In genomic region chrX:73880194-73881035, GRCm38 (mm10) we compare ENCODE assay signal across 8 mouse cellular contexts. TPM values are rescaled to one million over a fixed set of nuclear protein-coding genes. Genes with fewer than 3 reads are reported as not detected.
DNase-seq lines count a peak whose midpoint lies in the region; ATAC-seq and TF ChIP-seq lines count a peak whose summit lies in the region.

No protein-coding gene starts in this region.

- peak; percentile 17 for DNase-seq in layer of hippocampus, adult 9-11 months
- no peak for DNase-seq in layer of hippocampus, adult 9-10 months (ENCODE audit: low spot score)
- peak; percentile 35 to 58 for DNase-seq in adrenal gland, postnatal 36 days
- peak; percentile 54 to 65 for DNase-seq in lung, adult 18-20 months
- DNase-seq in urinary bladder, postnatal 36 days (ENCODE audit: low spot score in 2 of 2), result peak; percentile 42 to 62

- no peaks in the 10 kb centered on the region for H3K9me3 ChIP-seq in intestine, embryonic 15.5 days
- no peaks in the 10 kb centered on the region for H3K9me3 ChIP-seq in neural tube, embryonic 12.5 days

- H3K9ac ChIP-seq in intestine, embryonic 15.5 days, result no peak overlapping the region
- peak overlapping the region; percentile 58 for H3K9ac ChIP-seq in neural tube, embryonic 12.5 days

- no peak for TF ChIP-seq CTCF in embryonic fibroblast, embryonic 13.5 days (IDR thresholded peaks at IDR 0.05; ENCODE audit: borderline replicate concordance, insufficient read depth, low read length)

- WGBS in intestine, embryonic 15.5 days, result 20% methylated on average over 25 of the region's 48 CpGs
- WGBS in neural tube, embryonic 12.5 days, result 23% methylated on average over 43 of the region's 48 CpGs

- H3K4me1 ChIP-seq in embryonic fibroblast, embryonic 13.5 days (ENCODE audit: control insufficient read depth, insufficient read depth, low read length), result no peaks in the 10 kb centered on the region
- H3K4me1 ChIP-seq in intestine, embryonic 15.5 days (replicated peaks), result 0 out of 2 replicates have a peak, but pooled peaks cover 4% of the 10 kb centered on the region
- H3K4me1 ChIP-seq in neural tube, embryonic 12.5 days, result no peaks in the 10 kb centered on the region

- no peaks in the 10 kb centered on the region for H3K36me3 ChIP-seq in intestine, embryonic 15.5 days
- no peaks in the 10 kb centered on the region for H3K36me3 ChIP-seq in neural tube, embryonic 12.5 days

- H3K4me3 ChIP-seq in embryonic fibroblast, embryonic 13.5 days (ENCODE audit: insufficient read depth, low read length), result peak overlapping the region; percentile 12
- peak overlapping the region; percentile 37 for H3K4me3 ChIP-seq in intestine, embryonic 15.5 days (replicated peaks)
- H3K4me3 ChIP-seq in neural tube, embryonic 12.5 days, result peak overlapping the region; percentile 38

- peak overlapping the region; percentile 80 for H3K4me2 ChIP-seq in intestine, embryonic 15.5 days (replicated peaks)
- H3K4me2 ChIP-seq in neural tube, embryonic 12.5 days (replicated peaks), result peak overlapping the region; percentile 61

- no peak overlapping the region for H3K27ac ChIP-seq in embryonic fibroblast, embryonic 13.5 days (ENCODE audit: insufficient read depth, low read length)
- H3K27ac ChIP-seq in intestine, embryonic 15.5 days, result no peak overlapping the region
- no peak overlapping the region for H3K27ac ChIP-seq in neural tube, embryonic 12.5 days

- H3K27me3 ChIP-seq in intestine, embryonic 15.5 days (replicated peaks), result peaks cover 15% of the 10 kb centered on the region
- no peaks in the 10 kb centered on the region for H3K27me3 ChIP-seq in neural tube, embryonic 12.5 days (replicated peaks)

- peak; percentile 63 for ATAC-seq in intestine, embryonic 15.5 days
- peak; percentile 46 for ATAC-seq in neural tube, embryonic 12.5 days (ENCODE audit: low FRiP score, low read depth)

- no peak for TF ChIP-seq POLR2A in embryonic fibroblast, embryonic 13.5 days (IDR thresholded peaks at IDR 0.05; ENCODE audit: low read depth, low read length)

RNA-seq across cellular contexts. Expression of gene Avpr2, which starts 11.5 kb away (rescaled TPM):
- not detected for total RNA-seq in adrenal gland, postnatal 36 days (2021)
- not detected in 2 replicates for polyA plus RNA-seq in embryonic fibroblast, embryonic 13.5 days (2011; ENCODE audit: insufficient read length, low read depth, missing spikeins)
- 0.05 and 0.25 TPM in 2 replicates for polyA plus RNA-seq in intestine, embryonic 15.5 days (2015; fragmentation: Nextera tagmentation; extraction: Ambion mirVana)
- polyA plus RNA-seq in neural tube, embryonic 12.5 days (2016; fragmentation: Nextera tagmentation; extraction: Ambion mirVana), result 0.08 TPM in 1 of 2 replicates, not detected in the other

RNA-seq across cellular contexts. Expression of gene L1cam, which starts 15.5 kb away (rescaled TPM):
- 10 to 100 TPM in 1 of 2 experiments, 1 to 10 TPM in 1; 9.8 to 10.0 TPM for total RNA-seq in adrenal gland, postnatal 36 days (2021)
- polyA plus RNA-seq in embryonic fibroblast, embryonic 13.5 days (2011; ENCODE audit: insufficient read length, low read depth, missing spikeins), result 0.27 and 1.3 TPM in 2 replicates
- polyA plus RNA-seq in intestine, embryonic 15.5 days (2015; fragmentation: Nextera tagmentation; extraction: Ambion mirVana), result 9.0 and 9.4 TPM in 2 replicates
- 46.2 and 67.5 TPM in 2 replicates for polyA plus RNA-seq in neural tube, embryonic 12.5 days (2016; fragmentation: Nextera tagmentation; extraction: Ambion mirVana)

RNA-seq across cellular contexts. Expression of gene Arhgap4, which starts 41.3 kb away (rescaled TPM):
- total RNA-seq in adrenal gland, postnatal 36 days (2021), result 1 to 10 TPM; 2.9 to 3.0 TPM
- 0.40 and 0.72 TPM in 2 replicates for polyA plus RNA-seq in embryonic fibroblast, embryonic 13.5 days (2011; ENCODE audit: insufficient read length, low read depth, missing spikeins)
- 3.7 and 4.1 TPM in 2 replicates for polyA plus RNA-seq in intestine, embryonic 15.5 days (2015; fragmentation: Nextera tagmentation; extraction: Ambion mirVana)
- polyA plus RNA-seq in neural tube, embryonic 12.5 days (2016; fragmentation: Nextera tagmentation; extraction: Ambion mirVana), result 2.4 and 3.1 TPM in 2 replicates

RNA-seq across cellular contexts. Expression of gene Naa10, which starts 41.3 kb away (rescaled TPM):
- 10 to 100 TPM; 76.0 to 85.1 TPM for total RNA-seq in adrenal gland, postnatal 36 days (2021)
- 42.7 and 45.4 TPM in 2 replicates for polyA plus RNA-seq in embryonic fibroblast, embryonic 13.5 days (2011; ENCODE audit: insufficient read length, low read depth, missing spikeins)
- polyA plus RNA-seq in intestine, embryonic 15.5 days (2015; fragmentation: Nextera tagmentation; extraction: Ambion mirVana), result 163 and 169 TPM in 2 replicates
- 112 and 114 TPM in 2 replicates for polyA plus RNA-seq in neural tube, embryonic 12.5 days (2016; fragmentation: Nextera tagmentation; extraction: Ambion mirVana)

RNA-seq across cellular contexts. Expression of gene Renbp, which starts 50.2 kb away (rescaled TPM):
- total RNA-seq in adrenal gland, postnatal 36 days (2021), result 10 to 100 TPM; 16.1 to 23.8 TPM
- polyA plus RNA-seq in embryonic fibroblast, embryonic 13.5 days (2011; ENCODE audit: insufficient read length, low read depth, missing spikeins), result 31.4 and 42.9 TPM in 2 replicates
- 154 and 197 TPM in 2 replicates for polyA plus RNA-seq in intestine, embryonic 15.5 days (2015; fragmentation: Nextera tagmentation; extraction: Ambion mirVana)
- 16.9 and 17.6 TPM in 2 replicates for polyA plus RNA-seq in neural tube, embryonic 12.5 days (2016; fragmentation: Nextera tagmentation; extraction: Ambion mirVana)
